Mouse (Mus musculus): ENCODE data around the gene Tceanc2. TPM values are rescaled to one million over a fixed set of nuclear protein-coding genes. Genes with fewer than 3 reads are reported as not detected.
"Not testable (repeated sequence)": the region's sequence is repeated elsewhere in the genome, so short reads cannot be mapped to it uniquely, and the experiment has no call there.

Tceanc2 gene
- polyA plus RNA-seq, 1 experiment = 12.9 TPM

GRCm38 (mm10) chr4:107127901-107128669 lies 50.8 kb downstream of the Tceanc2 start:
- DNase-seq (ENCODE audit: low spot score) = no peak

- DNase-seq (ENCODE audit: low spot score) = no peak
Observed at GRCm38 (mm10) chr4:107126891-107127524, 51.9 kb downstream of the Tceanc2 start.

- DNase-seq (ENCODE audit: low spot score) = no peak
Observed at GRCm38 (mm10) chr4:107126389-107126788, 52.5 kb downstream of the Tceanc2 start.

- DNase-seq (ENCODE audit: low spot score) = no peak
Observed at GRCm38 (mm10) chr4:107125101-107125500, 53.8 kb downstream of the Tceanc2 start.

GRCm38 (mm10) chr4:107124376-107124775 lies 54.5 kb downstream of the Tceanc2 start:
- no peak for DNase-seq (ENCODE audit: low spot score)

DNA sequence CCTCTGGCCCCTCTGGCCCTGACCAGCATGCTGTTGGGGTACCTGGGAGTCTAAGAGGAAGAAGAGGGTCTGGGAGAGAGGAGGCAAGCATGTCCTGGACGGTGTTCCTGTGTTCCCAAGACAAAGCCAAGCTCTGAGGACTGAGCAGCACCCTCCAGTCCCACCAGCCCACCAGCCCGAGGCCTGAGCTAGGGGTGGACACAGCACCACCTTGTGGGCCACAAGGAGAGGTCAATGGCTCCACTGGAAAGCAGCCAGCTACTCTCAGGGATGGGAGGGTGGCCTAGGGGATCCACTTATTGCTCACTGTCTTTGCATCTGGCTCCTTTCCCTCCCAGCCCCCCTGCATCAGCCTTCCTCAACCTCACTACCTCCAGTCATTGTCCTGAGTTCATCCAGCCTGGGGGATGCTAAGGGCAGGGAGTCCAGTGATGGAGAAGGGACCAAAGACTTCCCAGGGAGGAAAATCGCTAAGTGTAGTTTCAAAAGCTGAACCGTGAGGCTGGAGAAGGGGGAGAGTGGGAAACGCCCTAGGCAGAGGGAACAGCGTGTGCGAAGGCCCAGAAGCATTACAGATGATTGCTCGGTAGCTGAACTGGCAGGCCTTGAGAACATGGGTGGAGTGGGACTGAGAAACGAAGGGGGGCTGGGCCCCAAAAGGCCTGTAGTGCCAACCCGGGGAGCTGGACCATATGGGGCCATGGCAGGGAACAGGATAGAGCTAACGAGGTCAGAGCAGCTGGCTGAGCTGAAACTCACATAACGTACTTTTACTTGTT lies 57.6 kb downstream of the Tceanc2 start:
- no peak for DNase-seq (ENCODE audit: low spot score)

DNA sequence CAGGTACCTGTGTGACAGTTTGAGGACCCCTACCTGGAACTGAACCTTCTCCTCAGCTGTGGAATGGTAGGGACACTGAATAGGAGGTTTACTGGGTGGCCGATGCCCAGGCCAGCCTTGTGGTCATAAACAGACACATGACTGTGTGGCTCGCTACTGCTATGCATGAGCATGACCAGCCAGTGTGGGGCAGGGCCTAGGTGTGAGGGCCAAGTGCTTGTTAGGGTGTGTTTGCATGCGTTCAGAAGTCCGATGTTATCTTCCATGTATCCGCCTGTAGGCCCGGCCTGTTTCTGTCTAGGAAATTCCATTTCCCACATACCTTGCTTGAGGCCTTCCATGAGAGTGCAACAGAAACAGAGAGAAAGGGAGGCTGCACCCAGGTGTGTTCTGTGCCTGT lies 58.2 kb downstream of the Tceanc2 start:
- DNase-seq (ENCODE audit: low spot score) = no peak

GRCm38 (mm10) chr4:107119056-107119455 lies 59.9 kb downstream of the Tceanc2 start:
- no peak for DNase-seq (ENCODE audit: low spot score)

DNA sequence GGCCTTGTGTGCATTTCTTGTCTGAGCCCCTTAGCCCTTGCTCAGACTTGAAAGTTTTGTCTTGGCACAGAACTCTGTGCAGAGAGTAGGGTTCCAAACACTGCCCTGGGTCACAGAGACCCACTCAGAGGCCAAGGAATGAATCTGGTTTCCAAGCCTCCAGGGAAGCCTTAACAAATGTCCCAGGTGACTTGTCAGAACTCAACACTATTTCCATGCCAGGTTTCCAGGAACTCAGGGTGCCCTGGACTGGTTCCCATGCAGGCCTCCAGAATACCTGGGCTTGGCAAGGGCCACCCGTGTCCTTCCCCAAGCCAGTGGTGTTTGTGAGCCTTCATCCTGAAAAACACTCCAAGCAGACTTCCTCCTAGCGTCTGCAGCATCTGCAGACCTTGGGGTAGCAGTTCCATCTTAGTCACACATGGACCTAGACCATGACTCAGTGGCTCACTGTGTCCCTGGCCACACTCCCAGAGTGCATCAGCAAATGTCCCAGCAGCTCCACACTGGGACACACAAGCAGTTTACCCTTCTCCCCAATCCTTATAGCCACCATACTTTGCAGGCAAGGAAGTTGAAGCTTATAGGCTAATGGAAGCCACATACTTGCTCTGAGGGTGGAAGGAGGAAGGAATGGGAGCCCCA lies 61.1 kb downstream of the Tceanc2 start:
- no peak for DNase-seq (ENCODE audit: low spot score)

- DNase-seq (ENCODE audit: low spot score) = no peak
Observed at GRCm38 (mm10) chr4:107114278-107114677, 64.6 kb downstream of the Tceanc2 start.

- DNase-seq (ENCODE audit: low spot score) = not testable (repeated sequence)
Observed at GRCm38 (mm10) chr4:107109181-107109580, 69.7 kb downstream of the Tceanc2 start.

DNA sequence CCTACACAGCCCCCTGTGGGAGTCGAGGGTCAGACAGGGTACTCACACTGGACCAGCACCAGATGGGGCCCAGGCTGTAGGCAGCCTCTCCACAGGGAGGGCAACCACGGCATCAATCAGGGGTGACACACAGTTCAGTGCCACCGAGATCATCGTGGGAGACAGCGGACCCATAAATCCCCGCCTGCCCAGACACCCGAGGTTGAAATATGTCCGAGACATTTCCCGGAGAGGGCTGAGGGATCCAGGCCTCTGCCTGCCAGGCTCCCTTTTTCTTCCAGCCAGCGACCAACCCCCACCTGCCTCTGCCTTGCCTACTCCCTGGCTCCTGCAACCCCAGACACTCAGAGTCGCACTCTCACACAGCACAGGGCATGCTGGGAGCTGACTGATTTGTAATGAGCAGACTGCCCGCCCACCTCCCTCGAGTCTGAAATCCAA lies 70.6 kb downstream of the Tceanc2 start:
- DNase-seq (ENCODE audit: low spot score) = no peak

DNA sequence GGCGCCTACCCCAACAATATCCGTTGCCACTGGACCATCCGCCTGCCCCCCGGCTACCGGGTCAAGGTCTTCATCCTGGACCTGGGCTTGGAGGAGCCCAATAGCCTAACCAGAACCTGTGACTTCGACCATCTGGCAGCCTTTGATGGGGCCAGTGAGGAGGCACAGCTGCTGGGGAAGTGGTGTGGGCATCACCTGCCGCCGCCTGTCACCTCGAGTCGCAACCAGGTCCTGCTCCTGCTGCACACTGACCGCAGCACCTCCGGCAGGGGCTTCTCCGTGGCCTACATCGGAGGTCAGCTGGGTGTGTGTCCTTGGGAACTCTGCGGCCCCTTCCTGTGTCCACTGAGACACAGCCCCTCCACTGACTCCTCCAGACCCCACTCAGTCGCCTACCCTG lies 72.1 kb downstream of the Tceanc2 start:
- DNase-seq (ENCODE audit: low spot score) = no peak

GRCm38 (mm10) chr4:107102220-107102619 lies 76.7 kb downstream of the Tceanc2 start:
- DNase-seq (ENCODE audit: low spot score) = no peak

DNA sequence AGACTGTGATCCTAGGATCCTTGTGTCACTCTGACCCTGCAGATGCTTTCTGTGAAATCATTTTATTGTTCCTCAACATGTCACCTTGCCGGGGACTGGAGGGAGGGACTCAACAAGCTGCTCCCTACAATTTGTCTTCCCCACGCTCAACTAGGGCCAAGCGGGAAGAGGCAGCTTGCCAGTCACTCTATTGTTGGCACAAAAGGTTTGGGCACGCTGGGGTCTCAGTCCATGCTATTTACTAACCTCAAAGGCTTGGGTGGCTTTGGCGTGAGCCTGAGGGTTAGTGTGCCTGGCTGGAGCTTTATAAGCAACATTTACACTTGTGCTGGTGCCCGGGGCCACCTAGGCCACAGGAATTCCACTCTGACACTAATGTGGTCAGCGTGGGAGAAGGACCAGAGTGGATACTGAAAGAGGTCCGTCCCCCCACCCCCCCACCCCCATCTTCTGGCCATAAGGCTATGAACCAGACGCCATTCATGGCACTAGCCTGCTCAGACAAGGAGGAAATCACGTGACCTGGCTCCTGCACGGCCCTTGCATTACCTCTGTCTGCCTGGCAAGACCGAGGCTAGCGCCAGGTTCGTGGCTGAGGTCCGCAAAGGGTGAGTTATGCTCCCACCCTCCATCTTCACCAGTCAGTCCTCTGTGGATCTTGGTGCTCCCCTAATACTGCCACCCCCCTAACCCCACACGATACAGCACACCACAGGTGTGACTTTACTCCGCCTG lies 80.0 kb downstream of the Tceanc2 start:
- DNase-seq (ENCODE audit: low spot score) = no peak

GRCm38 (mm10) chr4:107098375-107098774 lies 80.5 kb downstream of the Tceanc2 start:
- DNase-seq (ENCODE audit: low spot score) = no peak

GRCm38 (mm10) chr4:107097871-107098270 lies 81.0 kb downstream of the Tceanc2 start:
- no peak for DNase-seq (ENCODE audit: low spot score)

GRCm38 (mm10) chr4:107096841-107097373 lies 82.0 kb downstream of the Tceanc2 start, which contains the start of gene Cdcp2:
Gene Cdcp2, plus strand, starts transcription at chr4:107096891.
- no peak for DNase-seq (ENCODE audit: low spot score)

- no peak for DNase-seq (ENCODE audit: low spot score)
Observed at GRCm38 (mm10) chr4:107096043-107096442, 82.9 kb downstream of the Tceanc2 start.

- DNase-seq (ENCODE audit: low spot score) = no peak
Observed at GRCm38 (mm10) chr4:107094484-107095187, 84.3 kb downstream of the Tceanc2 start.

Measured in urinary bladder, adult 2 months (tissue).